Mouse (Mus musculus): ENCODE measurements at regions not wholly inside any gene's neighbourhood (a gene's known extent, or its start where the extent isn't known, plus 50 kb on each side); places are given as distances from the start of the nearest gene placed in this dataset.

- in situ Hi-C loops (cut with MboI, MseI): no loop called here
Measured at GRCm38 (mm10) chr9:43929312-43930036, 113.7 kb upstream of the Thy1 start.

- in situ Hi-C loops (cut with MboI, MseI): no loop called here
Measured at GRCm38 (mm10) chr9:43930037-43930404, 113.2 kb upstream of the Thy1 start.

- in situ Hi-C loops (cut with MboI, MseI): no loop called here
Measured at GRCm38 (mm10) chr9:43930476-43930875, 112.7 kb upstream of the Thy1 start.

- in situ Hi-C loops (cut with MboI, MseI): no loop called here
Measured at GRCm38 (mm10) chr9:43934012-43934690, 109.0 kb upstream of the Thy1 start.

- in situ Hi-C loops (cut with MboI, MseI): no loop called here
Measured at GRCm38 (mm10) chr9:43934691-43935064, 108.5 kb upstream of the Thy1 start.

- in situ Hi-C loops (cut with MboI, MseI): no loop called here
Measured at GRCm38 (mm10) chr9:43939336-43939735, 103.8 kb upstream of the Thy1 start.

GRCm38 (mm10) chr9:43942147-43942546, 101.0 kb upstream of the Thy1 start:
- in situ Hi-C loops (cut with MboI, MseI): no loop called here

GRCm38 (mm10) chr9:43943522-43943921, 99.7 kb upstream of the Thy1 start:
- in situ Hi-C loops (cut with MboI, MseI): no loop called here

GRCm38 (mm10) chr9:43944816-43945741, 98.1 kb upstream of the Thy1 start:
- in situ Hi-C loops (cut with MboI, MseI): no loop called here

GRCm38 (mm10) chr9:43945997-43946649, 97.1 kb upstream of the Thy1 start:
- in situ Hi-C loops (cut with MboI, MseI): no loop called here

GRCm38 (mm10) chr9:43947089-43947488, 96.1 kb upstream of the Thy1 start:
- in situ Hi-C loops (cut with MboI, MseI): no loop called here

GRCm38 (mm10) chr9:43947490-43948150, 95.6 kb upstream of the Thy1 start:
- in situ Hi-C loops (cut with MboI, MseI): no loop called here

GRCm38 (mm10) chr9:43953128-43953527, 90.1 kb upstream of the Thy1 start:
- in situ Hi-C loops (cut with MboI, MseI): loop anchor here in 1 of 2 experiments (10.0 kb wide), 1 partner anchor 908 kb away; no protein-coding TSS in a partner anchor

- in situ Hi-C loops (cut with MboI, MseI): loop anchor here in 1 of 2 experiments (10.0 kb wide), 1 partner anchor 915 kb away; no protein-coding TSS in a partner anchor
Measured at GRCm38 (mm10) chr9:43959541-43959940, 83.6 kb upstream of the Thy1 start.

- in situ Hi-C loops (cut with MboI, MseI): no loop called here
Measured at GRCm38 (mm10) chr9:43961431-43961830, 81.8 kb upstream of the Thy1 start.

GRCm38 (mm10) chr9:43965171-43965570, 78.0 kb upstream of the Thy1 start:
- in situ Hi-C loops (cut with MboI, MseI): no loop called here

- in situ Hi-C loops (cut with MboI, MseI): no loop called here
Measured at GRCm38 (mm10) chr9:43965811-43966210, 77.4 kb upstream of the Thy1 start.

GRCm38 (mm10) chr9:43970043-43970795, 73.0 kb upstream of the Thy1 start:
- in situ Hi-C loops (cut with MboI, MseI): no loop called here

- in situ Hi-C loops (cut with MboI, MseI): no loop called here
Measured at GRCm38 (mm10) chr9:43970858-43971257, 72.3 kb upstream of the Thy1 start.

GRCm38 (mm10) chr9:43972290-43972689, 70.9 kb upstream of the Thy1 start:
- in situ Hi-C loops (cut with MboI, MseI): no loop called here
